Mouse (Mus musculus) heart, postnatal 0 days (tissue): Measurements from ENCODE around the gene Gtf2ird2. TPM values are rescaled to one million over a fixed set of nuclear protein-coding genes. Genes with fewer than 3 reads are reported as not detected.
A peak's percentile ranks its signal among the peaks of the same experiment; 100 is the strongest.

Source experiments
- ATAC-seq: fragments of 200-750 bp; cut with Nextera tagmentation; 2 replicates; pipeline ENCODE4 v1.8.0; 2017; ENCODE audit warnings: low read depth, moderate number of reproducible peaks, moderate library complexity; ENCODE audit not compliant: insufficient read depth
- DNase-seq: peaks from one replicate; pipeline ENCODE4 v3.0.0-alpha.2; 2016; ENCODE audit warnings: low spot score
- H3K27ac ChIP-seq: fragments of 300-500 bp; sonication (generic); 2 replicates; pipeline ENCODE4 v1.5.1; 2014; ENCODE audit warnings: low read depth, mild to moderate bottlenecking
- H3K27me3 ChIP-seq: fragments of 300-500 bp; sonication (generic); 2 replicates; pipeline ENCODE4 v1.6.1; 2014; ENCODE audit warnings: low read length, mixed read lengths; ENCODE audit not compliant: control insufficient read depth, insufficient read depth
- H3K36me3 ChIP-seq: fragments of 300-500 bp; sonication (generic); replicated peaks from 2 replicates; pipeline ENCODE4 v1.6.1; 2014; ENCODE audit warnings: low read length, mixed read lengths; ENCODE audit not compliant: control insufficient read depth, insufficient read depth
- H3K4me1 ChIP-seq: fragments of 300-500 bp; sonication (generic); 2 replicates; pipeline ENCODE4 v1.6.1; 2014; ENCODE audit warnings: antibody characterized with exemption; ENCODE audit not compliant: control insufficient read depth, insufficient read depth
- H3K4me2 ChIP-seq: fragments of 300-500 bp; sonication (generic); 2 replicates; pipeline ENCODE4 v1.6.1; 2014; ENCODE audit warnings: low read depth, mild to moderate bottlenecking, low read length, moderate library complexity
- H3K4me3 ChIP-seq: fragments of 300-500 bp; sonication (generic); 2 replicates; pipeline ENCODE4 v1.5.1; 2014; ENCODE audit warnings: low read depth, low read length
- H3K9ac ChIP-seq: fragments of 300-500 bp; sonication (generic); replicated peaks from 2 replicates; pipeline ENCODE4 v1.6.1; 2014; ENCODE audit warnings: low read depth, low read length, mixed read lengths
- H3K9me3 ChIP-seq: fragments of 300-500 bp; sonication (generic); replicated peaks from 2 replicates; pipeline ENCODE4 v1.6.1; 2016; ENCODE audit warnings: low read length; ENCODE audit not compliant: control insufficient read depth
- CTCF ChIP-seq: IDR thresholded peaks from 2 replicates; pipeline ENCODE4 v1.5.1; 2016; ENCODE audit warnings: antibody characterized with exemption, control low read depth, low read depth
- EP300 ChIP-seq: IDR thresholded peaks from 2 replicates; pipeline ENCODE4 v1.6.1; 2016; ENCODE audit warnings: antibody characterized with exemption, low read depth
- WGBS: fragments of 180-500 bp; shearing (Covaris S2); extraction: QIAGEN DNeasy Blood & Tissue Kit; methylation state at CpG from one replicate; pipeline ENCODE4 v1.1.7; 2014; 5-methylcytosine and 5-hydroxymethylcytosine counted together
- polyA plus RNA-seq: library from polyadenylated mRNA; unstranded; fragments of >200 nt; fragmentation: Nextera tagmentation; extraction: Ambion mirVana; gene quantifications from 2 replicates; pipeline ENCODE4 v1.2.1, GENCODE M21; 2015
- total RNA-seq: library from RNA; depleted of rRNA; stranded (reverse); fragments of >200 nt; gene quantifications from 2 replicates; pipeline ENCODE4 v1.2.3, GENCODE M21; 2014; ENCODE audit warnings: low replicate concordance

Gtf2ird2 gene
- total and polyA plus RNA-seq, 2 experiments from 2014 or later, result 4.2 to 25.1 TPM

DNA sequence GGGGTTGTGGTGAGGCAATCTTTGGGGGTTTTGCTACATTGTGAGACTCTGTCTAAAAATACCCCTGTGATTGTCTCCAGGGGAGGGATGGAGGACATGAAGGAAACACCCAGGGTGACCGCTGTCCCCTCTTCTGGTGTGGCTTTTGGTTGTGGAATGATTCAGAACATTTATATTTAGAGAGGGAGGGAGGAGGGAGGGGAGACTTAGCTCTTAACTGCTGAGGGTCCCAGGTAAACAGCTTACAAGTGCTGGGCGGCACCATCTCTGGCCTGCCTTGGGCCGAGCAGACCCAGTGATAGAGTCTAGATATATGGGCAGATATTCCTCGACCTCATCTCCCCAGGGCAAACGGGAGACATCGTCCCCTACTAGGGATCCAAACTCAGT lies 44.4 kb downstream of the Gtf2ird2 start:
- no peaks in the 10 kb centered on the region for H3K36me3 ChIP-seq
- no peak overlapping the region for H3K27ac ChIP-seq
- DNase-seq, result no peak

DNA sequence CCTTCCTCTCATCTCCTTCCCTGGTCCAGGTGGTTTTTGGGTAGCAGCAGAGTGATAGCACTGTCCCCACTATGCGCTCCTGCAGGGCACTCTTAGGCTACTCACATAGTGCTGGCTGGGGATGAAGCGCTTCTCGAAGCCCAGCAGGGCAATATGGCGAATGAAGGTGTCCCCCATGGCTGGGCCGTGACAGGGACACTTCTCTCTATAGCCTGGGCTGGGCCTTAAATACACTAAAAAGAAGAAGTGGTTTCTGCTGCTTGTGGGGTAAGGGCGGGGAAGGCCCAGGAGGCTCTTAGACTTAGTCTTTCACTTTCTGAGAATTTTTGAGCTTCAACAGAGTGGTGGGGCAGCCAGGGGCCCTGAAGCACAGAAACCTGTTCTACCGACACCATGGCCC lies 45.6 kb downstream of the Gtf2ird2 start, which contains the start of gene Ncf1:
Ncf1 (minus strand) TSS at position 235 of the 400 bp plus-strand sequence.
- Histone ChIP-seq H3K9ac (no peak within 1 kb of the TSS), H3K27me3 (no peaks in the 10 kb centered on the region), H3K4me1 (peaks cover 14% of the 10 kb centered on the region; the same call in 1 of the 2 replicates), H3K9me3 (no peaks in the 10 kb centered on the region), H3K4me3 (no peak within 1 kb of the TSS), H3K4me2 (no peak within 1 kb of the TSS), H3K36me3 (no peaks in the 10 kb centered on the region), H3K27ac (no peak within 1 kb of the TSS)
- no peak for DNase-seq
- 93% methylated on average over 7 of the region's 7 CpGs for WGBS
- no peak for ATAC-seq
- TF ChIP-seq EP300 (no peak), CTCF (no peak)

More for the DNA sequence above, 44.4 kb downstream of the Gtf2ird2 start:
- Histone ChIP-seq H3K9ac (no peak overlapping the region), H3K9me3 (no peaks in the 10 kb centered on the region), H3K27me3 (no peaks in the 10 kb centered on the region), H3K4me1 (peaks cover 14% of the 10 kb centered on the region; the same call in 1 of the 2 replicates), H3K4me3 (no peak overlapping the region), H3K4me2 (no peak overlapping the region)
- WGBS, result 69% methylated on average over 6 of the region's 6 CpGs
- no peak for TF ChIP-seq CTCF
- TF ChIP-seq EP300, result no peak
- no peak for ATAC-seq

DNA sequence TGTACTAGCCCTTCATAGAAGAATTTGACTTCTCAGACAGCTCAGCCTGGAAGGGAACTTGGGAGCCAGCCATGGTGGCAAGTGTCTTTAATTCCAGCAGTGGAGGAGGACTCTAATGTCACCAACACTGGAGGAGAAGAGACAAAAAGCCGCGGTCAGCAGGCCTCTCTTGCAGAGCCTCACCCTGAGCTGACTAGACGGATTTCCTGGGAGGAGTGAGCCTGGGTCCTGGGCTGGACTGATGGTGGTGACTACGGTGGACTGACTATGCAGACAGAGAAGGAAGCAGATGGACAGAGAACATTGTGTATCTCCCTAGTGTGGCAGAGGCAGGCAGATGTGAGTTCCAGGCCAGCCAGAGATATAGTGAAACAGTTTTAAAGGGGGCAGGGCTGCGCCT lies 47.6 kb downstream of the Gtf2ird2 start:
- Histone ChIP-seq H3K4me3 (no peak overlapping the region), H3K27ac (no peak overlapping the region), H3K9ac (no peak overlapping the region), H3K9me3 (no peaks in the 10 kb centered on the region), H3K4me1 (peaks cover 27% of the 10 kb centered on the region), H3K4me2 (no peak overlapping the region), H3K27me3 (no peaks in the 10 kb centered on the region), H3K36me3 (peaks cover 5% of the 10 kb centered on the region)
- TF ChIP-seq EP300 (no peak), CTCF (no peak)
- ATAC-seq, result no peak
- no peak for DNase-seq
- WGBS, result 62% methylated on average over 5 of the region's 5 CpGs

DNA sequence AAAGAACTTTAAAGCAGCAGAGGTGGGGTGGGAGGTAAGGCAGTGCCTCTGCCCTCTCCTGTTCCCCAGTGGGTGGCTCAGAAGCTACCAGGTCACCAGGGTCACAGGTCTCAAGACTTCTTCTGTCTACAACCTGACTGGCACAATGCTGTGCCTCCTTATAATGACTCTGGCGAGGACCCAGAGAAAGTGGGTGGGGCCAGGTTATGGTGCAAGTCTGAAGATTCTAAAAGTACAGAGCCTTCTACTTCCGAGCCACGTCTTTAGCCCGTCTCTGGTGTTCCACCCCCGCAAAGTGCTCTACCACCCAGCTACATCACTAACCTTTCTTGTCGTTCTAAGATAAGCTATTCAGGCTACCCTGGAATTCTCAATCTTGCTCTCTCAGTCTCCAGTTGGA lies 48.3 kb downstream of the Gtf2ird2 start:
- Histone ChIP-seq H3K4me3 (no peak overlapping the region), H3K9ac (no peak overlapping the region), H3K9me3 (no peaks in the 10 kb centered on the region), H3K36me3 (peaks cover 12% of the 10 kb centered on the region), H3K4me2 (no peak overlapping the region), H3K27me3 (no peaks in the 10 kb centered on the region), H3K27ac (peak overlapping the region; percentile 62; the same call in 1 of the 2 replicates), H3K4me1 (peaks cover 27% of the 10 kb centered on the region)
- TF ChIP-seq EP300 (no peak), CTCF (no peak)
- ATAC-seq, result no peak
- no peak for DNase-seq
- WGBS, result 33% methylated on average over 6 of the region's 6 CpGs

DNA sequence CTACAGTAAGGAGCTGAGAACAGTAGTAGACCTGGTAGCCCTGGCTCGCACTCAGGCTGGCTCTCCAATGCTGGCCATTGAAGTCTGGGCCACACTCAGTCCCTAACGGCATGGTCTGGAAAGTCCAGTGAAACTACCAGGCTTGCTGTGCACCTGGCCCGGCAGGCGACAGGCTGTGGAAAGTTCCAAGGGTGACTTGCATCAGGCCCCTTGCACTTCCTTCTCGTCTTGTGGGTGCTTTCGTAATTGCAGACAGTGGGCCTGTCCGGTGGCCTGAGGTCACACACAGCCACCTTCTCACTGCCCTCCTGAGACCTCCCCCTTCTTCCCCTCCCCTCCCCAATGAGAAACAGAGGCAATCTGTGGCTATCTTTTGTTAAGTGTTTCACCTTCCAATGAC lies 48.7 kb downstream of the Gtf2ird2 start:
- Histone ChIP-seq H3K4me2 (no peak overlapping the region), H3K27ac (peak overlapping the region; percentile 62), H3K27me3 (no peaks in the 10 kb centered on the region), H3K4me3 (no peak overlapping the region), H3K36me3 (peaks cover 17% of the 10 kb centered on the region), H3K9me3 (no peaks in the 10 kb centered on the region), H3K9ac (no peak overlapping the region), H3K4me1 (peaks cover 27% of the 10 kb centered on the region)
- ATAC-seq (no peak), DNase-seq (no peak)
- 31% methylated on average over 7 of the region's 7 CpGs for WGBS
- no peak for TF ChIP-seq EP300
- no peak for TF ChIP-seq CTCF

DNA sequence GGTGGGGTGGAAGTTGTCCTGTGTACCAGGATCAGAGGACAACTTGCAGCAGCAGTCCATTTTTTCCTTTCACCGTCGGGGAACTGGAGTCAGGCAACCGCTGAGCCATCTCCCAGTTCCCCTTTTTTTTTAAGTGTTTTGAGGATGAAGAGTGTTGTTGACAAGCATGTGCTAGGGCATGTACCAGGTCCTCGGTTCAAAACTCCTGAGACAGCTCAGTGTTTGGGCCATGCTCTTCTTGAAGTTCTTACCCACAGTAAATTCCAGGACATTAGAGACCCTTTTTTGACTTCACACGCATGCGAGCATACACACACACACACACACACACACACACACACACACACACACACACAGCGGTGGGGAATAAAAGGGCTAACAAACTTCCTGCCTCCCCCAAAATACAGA lies 49.4 kb downstream of the Gtf2ird2 start:
- Histone ChIP-seq H3K4me1 (peaks cover 21% of the 10 kb centered on the region), H3K4me3 (no peak overlapping the region), H3K9me3 (no peaks in the 10 kb centered on the region), H3K4me2 (no peak overlapping the region), H3K36me3 (peaks cover 24% of the 10 kb centered on the region), H3K27ac (no peak overlapping the region; the same call in 1 of the 2 replicates), H3K9ac (no peak overlapping the region), H3K27me3 (no peaks in the 10 kb centered on the region)
- WGBS, result 34% methylated on average over 7 of the region's 7 CpGs
- ATAC-seq (no peak), DNase-seq (no peak)
- TF ChIP-seq CTCF (no peak), EP300 (no peak)
